Mouse (Mus musculus) gastrocnemius, postnatal 4 days (tissue): ENCODE results near the gene Dnajc4. TPM values are rescaled to one million over a fixed set of nuclear protein-coding genes. Genes with fewer than 3 reads are reported as not detected.

Experiments
- DNase-seq, 2 experiments: peaks; one replicate each; pipeline ENCODE4 v3.0.0; 2021 to 2022; ENCODE audit warnings: low spot score in 2 of 2, mixed read lengths in 2 of 2
- long read RNA-seq, 2 experiments: library from polyadenylated mRNA; stranded (forward); transcript quantifications; one replicate each; pipeline ENCODE4 v2.0.0; 2021
- total RNA-seq, 2 experiments: library from RNA; stranded (reverse); gene quantifications; 2 replicates each; pipeline ENCODE4 v1.2.3; 2021

The Dnajc4 gene
- total RNA-seq, result 10 to 100 TPM; 32.3 to 34.2 TPM
- long read RNA-seq, experiment 1, partial matches to known transcripts, result 4 of 33 reads
- long read RNA-seq, experiment 1, other reads (novel, unspliced or antisense), result 21 of 33 reads
- long read RNA-seq, experiment 2, partial matches to known transcripts, result 5 of 23 reads
- long read RNA-seq, experiment 2, other reads (novel, unspliced or antisense), result 14 of 23 reads

GRCm38 (mm10) chr19:6992011-6992858 lies at the start of gene Dnajc4:
Gene Dnajc4 (minus strand): TSS chr19:6992572.
- peak; percentile 91 to 96 for DNase-seq

GRCm38 (mm10) chr19:7041171-7041570 lies 48.8 kb upstream of the Dnajc4 start:
- no peak for DNase-seq

GRCm38 (mm10) chr19:7040637-7041130 lies 48.3 kb upstream of the Dnajc4 start:
- DNase-seq, result no peak

GRCm38 (mm10) chr19:7039841-7040636 lies 47.7 kb upstream of the Dnajc4 start, which contains the start of gene Stip1:
Gene Stip1 (minus strand): TSS chr19:7039967.
- peak; percentile 94 to 98 for DNase-seq

- peak in 1 of 2 experiments; percentile 48 for DNase-seq
Measured at GRCm38 (mm10) chr19:7039088-7039720, 46.8 kb upstream of the Dnajc4 start.

- no peak for DNase-seq
Measured at GRCm38 (mm10) chr19:7034006-7034405, 41.6 kb upstream of the Dnajc4 start.

- DNase-seq, result no peak
Measured at GRCm38 (mm10) chr19:7029531-7029930, 37.2 kb upstream of the Dnajc4 start.

GRCm38 (mm10) chr19:7020224-7020641 lies 27.9 kb upstream of the Dnajc4 start:
- no peak for DNase-seq

GRCm38 (mm10) chr19:7019191-7019590 lies 26.8 kb upstream of the Dnajc4 start, which contains the start of gene Fermt3:
Gene Fermt3 (minus strand): TSS chr19:7019469.
- no peak for DNase-seq

- no peak for DNase-seq
Measured at GRCm38 (mm10) chr19:7018546-7018945, 26.2 kb upstream of the Dnajc4 start.

- DNase-seq, result no peak
Measured at GRCm38 (mm10) chr19:7017541-7018457, 25.4 kb upstream of the Dnajc4 start.

- no peak for DNase-seq
Measured at GRCm38 (mm10) chr19:7014481-7015135, 22.2 kb upstream of the Dnajc4 start.

GRCm38 (mm10) chr19:7013984-7014383 lies 21.6 kb upstream of the Dnajc4 start:
- DNase-seq, result no peak

- no peak for DNase-seq
Measured at GRCm38 (mm10) chr19:7012426-7012825, 20.1 kb upstream of the Dnajc4 start.

GRCm38 (mm10) chr19:7006892-7007593 lies 14.7 kb upstream of the Dnajc4 start:
- no peak for DNase-seq

GRCm38 (mm10) chr19:6999360-7000063 lies 7.1 kb upstream of the Dnajc4 start:
- DNase-seq, result no peak

- DNase-seq, result no peak
Measured at GRCm38 (mm10) chr19:6997721-6998290, 5.4 kb upstream of the Dnajc4 start.

GRCm38 (mm10) chr19:6996006-6996405 lies 3.6 kb upstream of the Dnajc4 start, which contains the start of the genes Nudt22 and Trpt1:
Gene Nudt22 (minus strand): TSS chr19:6996117.
Gene Trpt1 (plus strand): TSS chr19:6996131.
- peak; percentile 73 to 86 for DNase-seq
